Mouse (Mus musculus) urinary bladder, postnatal 10 days (tissue): ENCODE results near the gene Pth2.
A peak's percentile ranks its signal among the peaks of the same experiment; 100 is the strongest.

Source experiments
- DNase-seq: peaks from one replicate; pipeline ENCODE4 v3.0.0; 2022; ENCODE audit warnings: low spot score

The Pth2 gene

GRCm38 (mm10) chr7:45153586-45153985 lies 27.2 kb upstream of the Pth2 start:
- no peak for DNase-seq

DNA sequence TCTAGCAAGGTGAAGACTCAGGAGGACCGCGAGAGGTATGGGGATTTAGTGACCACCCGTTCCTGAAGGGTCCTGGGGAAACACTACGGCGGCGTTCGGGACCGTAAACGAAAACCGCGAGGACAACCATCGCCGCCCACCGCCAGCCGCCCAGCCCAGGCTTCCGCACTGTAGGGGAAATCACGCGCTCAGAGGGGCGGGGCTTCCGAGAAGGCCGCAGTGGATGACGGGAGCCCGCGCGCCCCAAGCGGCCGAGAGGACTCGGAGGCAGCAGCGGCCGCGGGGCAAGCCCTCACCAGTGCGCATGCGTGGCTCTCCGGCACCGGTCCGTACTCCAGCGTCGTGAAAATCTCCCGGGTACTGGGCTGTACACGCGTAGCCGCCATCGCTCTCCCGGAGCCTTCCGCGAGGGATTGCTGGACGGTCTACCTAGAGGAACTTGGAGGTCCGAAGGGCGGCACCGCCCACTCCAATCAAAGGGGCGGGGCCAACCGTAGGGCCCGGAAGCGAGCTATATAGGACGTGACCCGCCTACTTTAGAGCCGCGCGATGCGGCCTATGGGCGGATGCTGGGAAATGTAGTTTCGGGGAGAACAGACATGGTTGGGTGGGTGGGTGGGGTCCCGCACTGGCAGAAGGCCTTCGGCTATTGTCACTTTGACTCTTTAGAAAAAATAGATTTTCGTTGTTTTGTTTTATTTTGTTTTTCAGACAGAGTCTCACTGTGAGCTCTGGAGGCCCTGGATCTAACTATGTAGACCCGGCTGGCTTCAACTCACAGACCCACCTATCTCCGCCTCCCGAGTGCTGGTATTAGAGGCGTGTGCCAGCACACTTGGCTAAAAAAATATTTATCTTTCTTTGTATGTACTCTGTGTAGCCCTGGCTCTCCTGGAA lies 26.5 kb upstream of the Pth2 start, which contains the start of the genes Pih1d1 and Aldh16a1:
Pih1d1 (plus strand) TSS at position 208 of the 897 bp plus-strand sequence.
Aldh16a1 (minus strand) TSS at position 489 of the 897 bp plus-strand sequence.
- peak; percentile 91 for DNase-seq

DNA sequence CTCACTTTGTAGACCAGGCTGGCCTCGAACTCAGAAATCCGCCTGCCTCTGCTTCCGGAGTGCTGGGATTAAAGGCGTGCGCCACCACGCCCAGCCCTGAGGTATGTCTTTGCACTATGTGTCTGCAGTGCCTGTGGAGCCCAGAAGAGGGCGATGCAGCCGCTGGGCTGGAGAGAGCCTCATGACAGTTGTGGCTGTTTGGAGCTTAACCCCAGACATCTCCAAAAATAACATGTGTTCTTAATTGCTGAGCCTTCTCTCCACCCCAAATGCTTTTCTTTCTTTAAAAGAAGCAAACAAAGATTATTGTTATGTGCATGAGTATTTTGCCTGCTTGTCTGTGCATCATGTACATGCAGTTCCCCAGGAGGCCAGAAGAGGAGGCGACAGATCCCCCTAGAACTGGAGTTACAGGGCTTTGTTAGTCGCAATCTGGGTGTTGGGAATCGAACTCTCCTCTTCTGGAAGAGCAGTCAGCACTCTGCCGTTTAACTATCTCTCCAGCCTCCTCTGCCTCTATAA lies 25.7 kb upstream of the Pth2 start:
- no peak for DNase-seq

GRCm38 (mm10) chr7:45155590-45155989 lies 25.2 kb upstream of the Pth2 start:
- DNase-seq: no peak

- no peak for DNase-seq
These were observed 24.6 kb upstream of the Pth2 start for GRCm38 (mm10) chr7:45156206-45156605.

DNA sequence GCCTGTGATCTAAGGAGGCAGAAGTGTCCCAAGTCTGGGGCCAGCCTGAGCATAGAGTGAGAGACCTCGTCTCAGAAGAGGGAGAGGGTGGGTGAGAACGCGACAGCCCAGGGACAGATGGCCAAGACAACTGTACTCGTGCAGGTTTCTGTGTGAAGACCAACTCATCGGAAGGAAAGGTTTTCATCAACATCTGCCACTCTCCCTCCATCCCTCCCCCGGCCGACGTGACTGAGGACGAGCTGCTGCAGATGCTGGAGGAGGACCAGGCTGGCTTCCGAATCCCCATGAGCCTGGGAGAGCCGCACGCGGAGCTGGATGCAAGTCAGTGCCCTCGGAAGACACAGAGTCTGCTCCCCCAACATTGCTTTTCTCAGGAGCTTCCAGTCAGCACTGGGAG lies 23.3 kb upstream of the Pth2 start:
- DNase-seq: no peak

GRCm38 (mm10) chr7:45158991-45159390 lies 21.8 kb upstream of the Pth2 start:
- DNase-seq: no peak

DNA sequence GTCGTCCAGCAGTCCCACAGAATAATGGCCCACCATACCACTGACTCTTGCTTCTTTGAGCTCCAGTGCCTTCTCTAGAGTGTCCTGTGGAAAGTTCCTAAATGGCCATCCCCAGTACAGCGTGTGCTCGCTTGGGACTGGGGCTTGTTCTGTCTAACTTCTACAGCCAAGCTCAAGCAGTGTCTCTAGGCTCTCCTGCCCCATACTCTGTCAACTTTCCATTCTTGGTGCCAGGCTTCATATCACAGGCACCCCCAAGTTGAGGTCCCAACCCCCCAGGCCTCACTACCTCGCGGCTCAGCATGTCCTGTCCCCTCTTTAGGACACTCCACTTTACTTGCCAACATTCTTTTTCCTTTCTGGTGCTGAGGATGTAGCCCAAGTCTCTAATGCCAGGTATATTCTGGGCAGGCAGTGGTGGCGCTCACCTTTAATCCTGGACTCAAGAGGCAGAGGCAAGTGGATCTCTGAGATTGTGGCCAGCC lies 20.4 kb upstream of the Pth2 start:
- DNase-seq: no peak

DNA sequence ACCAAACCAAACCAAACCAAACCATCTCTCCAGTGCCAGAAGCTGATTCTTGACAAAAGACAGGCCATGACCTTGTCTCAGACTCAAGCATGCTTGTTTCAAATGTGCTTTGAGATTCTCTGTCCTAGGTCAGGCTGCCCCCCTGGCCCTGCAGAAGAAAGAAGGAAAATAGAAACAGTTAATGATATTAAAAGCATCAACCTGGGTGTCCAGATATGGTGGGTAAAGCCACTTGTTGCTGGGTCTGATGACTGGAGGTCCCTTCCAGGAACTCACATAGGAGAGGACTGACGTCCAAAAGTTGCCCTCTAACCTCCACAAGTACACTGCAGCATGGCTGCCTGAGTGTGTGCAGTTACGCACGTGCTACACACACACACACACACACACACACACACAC lies 19.9 kb upstream of the Pth2 start:
- no peak for DNase-seq

- DNase-seq: peak; percentile 75
These were observed 19.0 kb upstream of the Pth2 start for GRCm38 (mm10) chr7:45161612-45162473.

GRCm38 (mm10) chr7:45162551-45162950 lies 18.2 kb upstream of the Pth2 start:
- DNase-seq: no peak

DNA sequence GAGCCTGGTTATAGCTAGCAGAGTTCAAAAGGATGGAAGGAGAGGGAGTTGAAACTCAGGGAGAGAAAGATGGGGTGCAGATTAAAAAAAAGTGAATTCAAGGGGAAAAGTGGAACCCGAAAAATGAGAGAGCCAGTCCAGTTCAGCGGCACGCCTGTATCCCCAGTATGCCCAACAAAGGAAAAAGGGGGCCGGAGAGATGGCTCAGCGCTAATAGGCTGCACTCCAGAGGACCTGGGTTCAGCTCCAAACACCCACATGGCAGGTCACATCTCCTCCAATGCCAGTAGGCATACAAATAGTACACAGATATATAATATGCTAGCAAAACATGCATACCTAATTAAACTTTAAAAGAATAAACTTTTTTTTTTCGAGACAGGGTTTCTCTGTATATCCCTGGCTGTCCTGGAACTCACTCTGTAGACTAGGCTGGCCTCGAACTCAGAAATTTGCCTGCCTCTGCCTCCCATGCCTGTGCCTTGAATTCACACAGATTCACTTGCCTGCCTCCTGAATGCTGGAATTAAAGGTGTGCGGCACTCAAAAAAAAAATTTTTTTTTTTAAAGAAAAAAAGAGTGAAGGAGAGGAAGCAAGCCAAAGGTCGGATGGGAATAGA lies 17.7 kb upstream of the Pth2 start:
- DNase-seq: no peak

DNA sequence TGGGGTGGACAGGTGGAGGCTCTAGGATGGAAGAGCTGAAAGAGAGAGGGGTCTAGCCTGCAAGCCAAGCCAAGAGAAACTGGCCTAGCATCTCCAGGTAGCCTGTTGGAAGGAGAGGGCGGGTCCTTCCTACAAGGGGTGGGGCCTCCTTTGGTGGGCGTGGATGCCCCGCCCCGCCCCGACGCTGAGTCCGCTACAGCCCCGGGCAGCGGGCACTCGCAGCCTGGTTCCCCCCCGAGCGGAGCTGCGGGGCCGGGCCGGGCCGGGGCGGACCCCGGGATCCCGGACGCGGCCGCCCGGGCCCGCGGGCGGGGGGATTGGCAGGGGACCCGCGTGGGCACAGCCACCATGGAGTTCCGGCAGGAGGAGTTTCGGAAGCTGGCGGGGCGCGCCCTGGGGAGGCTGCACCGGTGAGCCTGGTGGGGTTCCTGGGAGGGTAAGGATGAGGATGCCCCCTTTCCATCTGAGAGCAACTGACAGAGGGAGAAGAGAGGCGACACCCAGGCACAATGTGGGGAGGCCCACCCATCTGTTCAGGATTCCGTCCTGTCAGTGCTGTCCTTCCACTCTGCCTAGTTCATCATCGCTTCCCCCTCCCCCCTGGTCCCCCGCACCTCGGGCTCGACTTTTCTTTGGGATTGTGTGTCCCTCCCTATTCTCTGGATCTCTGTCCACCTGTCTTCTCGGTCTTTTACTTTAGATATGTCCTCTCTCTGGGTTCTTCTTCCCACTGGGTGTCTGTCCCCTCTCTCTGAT lies 16.9 kb upstream of the Pth2 start, which contains the start of gene Slc17a7:
Slc17a7 (plus strand) TSS at position 215 of the 756 bp plus-strand sequence.
- DNase-seq: no peak

DNA sequence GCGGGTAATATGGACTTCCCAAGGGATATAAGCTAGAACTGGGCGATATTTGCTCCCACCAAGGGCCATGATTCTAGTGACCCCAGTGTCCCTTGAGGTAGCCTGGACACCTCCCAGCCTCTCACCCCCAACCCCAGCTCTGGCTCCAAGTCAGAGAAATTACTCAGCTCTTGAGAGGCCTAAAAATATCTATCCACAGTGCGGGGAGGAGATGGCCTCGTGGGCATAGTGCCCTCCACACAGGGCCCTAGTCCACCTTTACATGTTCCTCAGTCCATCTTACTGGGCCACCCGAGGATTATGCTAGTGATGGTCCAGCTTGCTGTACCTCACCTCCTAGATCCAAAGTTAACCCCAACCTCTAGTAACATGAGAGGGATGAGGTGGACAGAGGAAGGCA lies 16.0 kb upstream of the Pth2 start:
- no peak for DNase-seq

- DNase-seq: no peak
These were observed 15.1 kb upstream of the Pth2 start for GRCm38 (mm10) chr7:45165701-45166100.

- no peak for DNase-seq
These were observed 13.8 kb upstream of the Pth2 start for GRCm38 (mm10) chr7:45166950-45167401.

GRCm38 (mm10) chr7:45167761-45168445 lies 12.9 kb upstream of the Pth2 start:
- no peak for DNase-seq

- DNase-seq: no peak
These were observed 12.1 kb upstream of the Pth2 start for GRCm38 (mm10) chr7:45168656-45169055.

- no peak for DNase-seq
These were observed 11.3 kb upstream of the Pth2 start for GRCm38 (mm10) chr7:45169495-45169894.

DNA sequence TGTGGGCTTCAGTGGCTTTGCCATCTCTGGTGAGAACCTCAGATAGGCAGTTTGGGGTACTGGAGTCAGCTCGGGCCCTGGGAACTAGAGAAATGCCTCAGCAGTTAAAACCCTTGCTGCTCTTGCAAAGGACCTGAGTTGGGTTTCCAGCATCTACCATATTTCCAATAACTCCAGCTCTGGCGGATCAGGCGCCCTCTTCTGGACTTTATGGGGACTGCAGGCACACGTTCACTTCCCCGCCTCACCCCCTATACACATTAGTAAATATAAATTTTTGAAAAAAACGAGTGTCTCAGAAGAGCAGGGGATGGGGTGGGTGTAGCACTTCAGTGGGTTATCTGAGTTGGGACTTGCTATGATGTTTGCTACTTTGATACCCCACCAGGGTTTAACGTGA lies 7.8 kb upstream of the Pth2 start:
- DNase-seq: no peak
